Mouse (Mus musculus): ENCODE data around the gene Rmnd5b. TPM values are rescaled to one million over a fixed set of nuclear protein-coding genes. Genes with fewer than 3 reads are reported as not detected.
"Not testable (repeated sequence)": the region's sequence is repeated elsewhere in the genome, so short reads cannot be mapped to it uniquely, and the experiment has no call there.

Rmnd5b gene
- polyA plus RNA-seq (2015; fragmentation: Nextera tagmentation; extraction: Ambion mirVana) = 53.8 and 61.2 TPM in 2 replicates

- peaks cover 22% of the 10 kb centered on the region for H3K4me1 ChIP-seq
- peak within 1 kb of the TSS; percentile 78 for H3K4me2 ChIP-seq
- peak within 1 kb of the TSS; percentile 74 for H3K9ac ChIP-seq
- H3K36me3 ChIP-seq (ENCODE audit: poor library complexity, severe bottlenecking) = 0 out of 2 replicates have a peak, but pooled peaks cover 3% of the 10 kb centered on the region
- under 1% methylated on average over 61 of the region's 61 CpGs for WGBS
- ATAC-seq = peak; percentile 93
- H3K4me3 ChIP-seq = peak within 1 kb of the TSS; percentile 78
- no peaks in the 10 kb centered on the region for H3K9me3 ChIP-seq (replicated peaks)
- 0 out of 2 replicates have a peak, but pooled peaks cover 4% of the 10 kb centered on the region for H3K27me3 ChIP-seq
- H3K27ac ChIP-seq = peak within 1 kb of the TSS; percentile 82
Observed at GRCm38 (mm10) chr11:51635525-51636322, at the start of gene Rmnd5b. Gene Rmnd5b, minus strand, starts transcription at chr11:51635896.

- no peaks in the 10 kb centered on the region for H3K9me3 ChIP-seq (replicated peaks)
- no peak overlapping the region for H3K4me2 ChIP-seq
- H3K4me1 ChIP-seq = 0 out of 2 replicates have a peak, but pooled peaks cover 3% of the 10 kb centered on the region
- no peaks in the 10 kb centered on the region for H3K27me3 ChIP-seq
- no peak overlapping the region for H3K4me3 ChIP-seq
- no peak for ATAC-seq
- peak overlapping the region; percentile 12; the same call in 1 of the 2 replicates for H3K9ac ChIP-seq
- 56% methylated on average over 8 of the region's 8 CpGs for WGBS
- no peak overlapping the region for H3K27ac ChIP-seq
- peaks cover 11% of the 10 kb centered on the region; the same call in 1 of the 2 replicates for H3K36me3 ChIP-seq (ENCODE audit: poor library complexity, severe bottlenecking)
Observed at GRCm38 (mm10) chr11:51681976-51682374, 46.3 kb upstream of the Rmnd5b start.

- H3K36me3 ChIP-seq (ENCODE audit: poor library complexity, severe bottlenecking) = peaks cover 11% of the 10 kb centered on the region; the same call in 1 of the 2 replicates
- peak overlapping the region; percentile 1; the same call in 1 of the 2 replicates for H3K4me2 ChIP-seq
- H3K9me3 ChIP-seq (replicated peaks) = no peaks in the 10 kb centered on the region
- H3K9ac ChIP-seq = no peak overlapping the region; the same call in 1 of the 2 replicates
- H3K4me3 ChIP-seq = no peak overlapping the region
- ATAC-seq = no peak
- no peaks in the 10 kb centered on the region for H3K27me3 ChIP-seq
- no peaks in the 10 kb centered on the region for H3K4me1 ChIP-seq
- no peak overlapping the region for H3K27ac ChIP-seq
- 36% methylated on average over 13 of the region's 13 CpGs for WGBS
Observed at GRCm38 (mm10) chr11:51681324-51681975, 45.8 kb upstream of the Rmnd5b start.

DNA sequence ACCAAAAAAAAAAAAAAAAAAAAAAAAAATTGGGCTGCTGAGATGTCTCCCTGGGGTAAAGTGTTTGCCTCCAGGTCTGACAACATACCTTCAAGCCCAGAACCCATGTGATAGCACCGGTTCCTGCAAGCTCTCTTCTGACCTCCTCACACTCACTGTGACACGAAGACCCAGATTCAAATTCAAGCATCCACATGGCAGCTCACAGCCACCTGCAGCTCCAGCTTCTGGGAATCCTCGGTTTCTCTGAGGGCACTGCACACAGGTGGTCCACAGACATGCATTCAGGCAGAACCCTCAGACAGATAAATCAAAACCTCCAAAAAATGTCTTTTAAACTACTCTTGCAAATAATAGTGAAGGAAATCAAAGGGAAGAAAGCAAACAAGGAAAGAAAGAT, 43.8 kb upstream of the Rmnd5b start:
- no peaks in the 10 kb centered on the region for H3K36me3 ChIP-seq (ENCODE audit: poor library complexity, severe bottlenecking)
- no peak overlapping the region for H3K4me3 ChIP-seq
- no peaks in the 10 kb centered on the region for H3K9me3 ChIP-seq (replicated peaks)
- ATAC-seq = no peak
- no peak overlapping the region for H3K4me2 ChIP-seq
- H3K9ac ChIP-seq = no peak overlapping the region
- 81% methylated on average over 3 of the region's 3 CpGs for WGBS
- H3K4me1 ChIP-seq = no peaks in the 10 kb centered on the region
- H3K27ac ChIP-seq = no peak overlapping the region
- H3K27me3 ChIP-seq = no peaks in the 10 kb centered on the region

GRCm38 (mm10) chr11:51677737-51678418, 42.2 kb upstream of the Rmnd5b start:
- Histone ChIP-seq H3K4me2 (no peak overlapping the region), H3K9ac (no peak overlapping the region), H3K27me3 (no peaks in the 10 kb centered on the region), H3K4me1 (no peaks in the 10 kb centered on the region), H3K4me3 (no peak overlapping the region), H3K36me3 (ENCODE audit: poor library complexity, severe bottlenecking) (no peaks in the 10 kb centered on the region), H3K27ac (no peak overlapping the region), H3K9me3 (replicated peaks) (no peaks in the 10 kb centered on the region)
- 77% methylated on average over 6 of the region's 6 CpGs for WGBS
- ATAC-seq = no peak

DNA sequence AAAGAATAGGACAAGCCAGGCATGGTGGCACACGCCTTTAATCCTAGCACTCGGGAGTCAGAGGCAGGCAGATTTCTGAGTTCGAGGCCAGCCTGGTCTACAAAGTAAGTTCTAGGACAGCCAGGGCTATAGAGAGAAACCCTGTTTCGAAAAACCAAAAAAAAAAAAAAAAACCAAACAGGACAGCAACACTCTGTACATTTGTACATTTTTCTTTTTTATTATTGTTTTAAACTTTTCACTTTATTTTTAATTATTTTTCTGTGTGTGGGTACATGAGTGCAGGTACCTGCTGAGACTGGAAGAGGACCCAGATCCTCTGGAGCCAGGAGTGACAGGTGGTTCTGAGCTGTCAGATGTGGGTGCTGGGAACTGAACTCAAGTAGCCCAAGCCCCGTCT, 39.7 kb upstream of the Rmnd5b start:
- H3K27me3 ChIP-seq = no peaks in the 10 kb centered on the region
- H3K4me1 ChIP-seq = no peaks in the 10 kb centered on the region
- H3K9ac ChIP-seq = no peak overlapping the region
- H3K27ac ChIP-seq = no peak overlapping the region
- H3K4me3 ChIP-seq = no peak overlapping the region
- H3K9me3 ChIP-seq (replicated peaks) = no peaks in the 10 kb centered on the region
- no peak overlapping the region for H3K4me2 ChIP-seq
- WGBS = 81% methylated on average over 5 of the region's 5 CpGs
- H3K36me3 ChIP-seq (ENCODE audit: poor library complexity, severe bottlenecking) = no peaks in the 10 kb centered on the region
- no peak for ATAC-seq

- ATAC-seq = no peak
- 83% methylated on average over 9 of the region's 9 CpGs for WGBS
Observed at GRCm38 (mm10) chr11:51673291-51673690, 37.6 kb upstream of the Rmnd5b start.

GRCm38 (mm10) chr11:51671376-51671775, 35.7 kb upstream of the Rmnd5b start:
- Histone ChIP-seq H3K9me3 (replicated peaks) (no peaks in the 10 kb centered on the region), H3K4me2 (no peak overlapping the region), H3K9ac (no peak overlapping the region), H3K4me3 (no peak overlapping the region), H3K27ac (no peak overlapping the region), H3K36me3 (ENCODE audit: poor library complexity, severe bottlenecking) (no peaks in the 10 kb centered on the region), H3K4me1 (no peaks in the 10 kb centered on the region), H3K27me3 (no peaks in the 10 kb centered on the region)
- ATAC-seq = no peak
- 71% methylated on average over 2 of the region's 2 CpGs for WGBS

More at GRCm38 (mm10) chr11:51673291-51673690, 37.6 kb upstream of the Rmnd5b start:
- Histone ChIP-seq H3K36me3 (ENCODE audit: poor library complexity, severe bottlenecking) (no peaks in the 10 kb centered on the region), H3K9ac (no peak overlapping the region), H3K27me3 (no peaks in the 10 kb centered on the region), H3K4me1 (no peaks in the 10 kb centered on the region), H3K9me3 (replicated peaks) (no peaks in the 10 kb centered on the region), H3K27ac (no peak overlapping the region), H3K4me3 (no peak overlapping the region), H3K4me2 (no peak overlapping the region)

DNA sequence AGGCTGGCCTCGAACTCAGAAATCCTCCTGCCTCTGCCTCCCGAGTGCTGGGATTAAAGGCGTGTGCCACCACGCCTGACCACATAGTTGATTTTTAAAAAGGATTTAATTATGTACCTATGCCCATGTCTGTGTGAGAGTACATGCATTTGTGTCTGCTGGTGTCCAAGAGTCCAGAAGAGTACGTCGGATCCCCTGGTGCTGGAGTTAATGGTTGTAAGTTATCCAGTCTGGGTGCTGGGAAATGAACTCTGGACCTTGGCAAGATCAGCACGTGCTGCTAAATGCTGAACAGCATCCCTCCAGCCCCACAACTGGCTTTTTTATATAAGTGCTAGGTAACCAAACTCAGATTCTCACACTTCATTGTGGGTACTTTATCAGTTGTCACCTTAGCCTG, 35.1 kb upstream of the Rmnd5b start:
- Histone ChIP-seq H3K36me3 (ENCODE audit: poor library complexity, severe bottlenecking) (no peaks in the 10 kb centered on the region), H3K9me3 (replicated peaks) (no peaks in the 10 kb centered on the region), H3K4me1 (no peaks in the 10 kb centered on the region), H3K27ac (no peak overlapping the region), H3K27me3 (no peaks in the 10 kb centered on the region), H3K4me3 (no peak overlapping the region), H3K9ac (no peak overlapping the region), H3K4me2 (no peak overlapping the region)
- WGBS = 95% methylated on average over 7 of the region's 7 CpGs
- no peak for ATAC-seq

- 96% methylated on average over 7 of the region's 7 CpGs for WGBS
- not testable (repeated sequence) for H3K9ac ChIP-seq; H3K4me3 ChIP-seq; ATAC-seq; H3K27me3 ChIP-seq; H3K36me3 ChIP-seq (ENCODE audit: poor library complexity, severe bottlenecking); H3K4me2 ChIP-seq; H3K4me1 ChIP-seq; H3K9me3 ChIP-seq (replicated peaks); H3K27ac ChIP-seq
Observed at GRCm38 (mm10) chr11:51664747-51665146, 29.1 kb upstream of the Rmnd5b start.

- no peak overlapping the region for H3K27ac ChIP-seq
- 63% methylated on average over 7 of the region's 7 CpGs for WGBS
- no peak for ATAC-seq
- no peak overlapping the region for H3K4me3 ChIP-seq
- H3K4me2 ChIP-seq = no peak overlapping the region
- H3K9ac ChIP-seq = no peak overlapping the region
- H3K36me3 ChIP-seq (ENCODE audit: poor library complexity, severe bottlenecking) = no peaks in the 10 kb centered on the region
- H3K9me3 ChIP-seq (replicated peaks) = no peaks in the 10 kb centered on the region
- no peaks in the 10 kb centered on the region for H3K4me1 ChIP-seq
- H3K27me3 ChIP-seq = no peaks in the 10 kb centered on the region
Observed at GRCm38 (mm10) chr11:51662632-51663031, 26.9 kb upstream of the Rmnd5b start.

DNA sequence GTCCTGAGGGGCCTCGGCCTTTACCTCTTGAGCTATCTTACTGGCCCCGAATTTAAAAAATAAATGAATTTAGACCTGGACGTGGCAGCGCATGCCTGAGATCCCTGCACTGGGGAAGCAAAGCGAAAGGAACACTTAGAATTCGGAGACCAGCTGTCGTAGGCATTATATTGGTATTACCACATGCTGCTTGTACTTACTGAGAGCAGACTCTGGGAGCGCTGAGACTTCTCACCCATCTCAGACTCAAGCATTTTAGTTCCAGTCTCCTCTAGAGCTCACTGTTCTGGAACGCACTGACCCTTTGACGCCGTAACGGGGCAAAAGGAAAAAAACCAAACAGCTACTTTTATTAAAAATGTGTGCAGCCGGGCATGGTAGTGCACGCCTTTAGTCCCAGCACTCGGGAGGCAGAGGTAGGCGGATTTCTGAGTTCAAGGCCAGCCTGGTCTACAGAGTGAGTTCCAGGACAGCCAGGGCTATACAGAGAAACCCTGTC, 26.2 kb upstream of the Rmnd5b start:
- WGBS = 82% methylated on average over 16 of the region's 16 CpGs
- no peaks in the 10 kb centered on the region for H3K4me1 ChIP-seq
- H3K9me3 ChIP-seq (replicated peaks) = no peaks in the 10 kb centered on the region
- no peak overlapping the region for H3K4me3 ChIP-seq
- no peaks in the 10 kb centered on the region for H3K27me3 ChIP-seq
- no peak overlapping the region for H3K4me2 ChIP-seq
- no peak overlapping the region for H3K27ac ChIP-seq
- no peak overlapping the region for H3K9ac ChIP-seq
- no peaks in the 10 kb centered on the region for H3K36me3 ChIP-seq (ENCODE audit: poor library complexity, severe bottlenecking)
- no peak for ATAC-seq
